ENCODE assay signal across 26 mouse cellular contexts in the genomic region with DNA sequence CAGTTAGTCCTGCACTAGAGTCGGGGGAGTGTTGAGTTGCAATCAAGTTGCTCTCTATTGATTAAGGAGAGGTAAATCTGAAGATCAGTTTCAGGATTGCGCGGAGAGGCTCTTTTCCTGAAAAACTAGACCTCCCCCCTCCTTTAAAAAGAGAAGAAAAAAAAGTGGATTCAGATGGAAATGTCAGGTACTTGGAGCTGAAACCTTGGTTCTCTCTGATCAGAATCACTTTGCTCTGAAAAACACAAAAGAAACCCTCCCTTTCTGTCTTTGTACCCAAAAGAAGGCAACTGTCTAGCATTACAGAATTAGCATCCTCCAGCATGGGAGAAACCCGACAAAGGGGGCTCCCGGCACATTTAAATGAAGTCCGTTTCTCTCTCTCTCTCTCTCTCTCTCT. TPM values are rescaled to one million over a fixed set of nuclear protein-coding genes. Genes with fewer than 3 reads are reported as not detected.
DNase-seq lines count a peak whose midpoint lies in the region; ATAC-seq and TF ChIP-seq lines count a peak whose summit lies in the region.
"Had no signal": no experiment of that assay in that cellular context is flagged by ENCODE, and none has a peak within 500 bp of the region (broad histone marks: within the 10 kb centered on the region; RNA-seq: fewer than 3 reads in every experiment).

A gene (minus strand): TSS at position 101 of the 400 bp plus-strand sequence.

- H3K9me3 ChIP-seq in hindbrain, embryonic 10.5 days = no peaks in the 10 kb centered on the region
- no peaks in the 10 kb centered on the region for H3K9me3 ChIP-seq in hindbrain, embryonic 14.5 days (ENCODE audit: control insufficient read depth, low read length)
- no peaks in the 10 kb centered on the region for H3K9me3 ChIP-seq in midbrain, embryonic 11.5 days (ENCODE audit: control insufficient read depth, low read length)
- no peaks in the 10 kb centered on the region for H3K9me3 ChIP-seq in midbrain, embryonic 13.5 days
- no peaks in the 10 kb centered on the region for H3K9me3 ChIP-seq in CH12.LX (replicated peaks; ENCODE audit: low read length)
- no peaks in the 10 kb centered on the region for H3K9me3 ChIP-seq in limb, embryonic 10.5 days (replicated peaks)
- H3K9me3 ChIP-seq: embryonic facial prominence, embryonic 13.5 days; embryonic facial prominence, embryonic 15.5 days; forebrain, embryonic 10.5 days; forebrain, embryonic 12.5 days had no signal

- ATAC-seq in hindbrain, embryonic 14.5 days (ENCODE audit: low FRiP score) = no peak
- ATAC-seq in midbrain, embryonic 11.5 days (ENCODE audit: low FRiP score) = no peak
- no peak for ATAC-seq in midbrain, embryonic 13.5 days
- ATAC-seq: CD4-positive, CD25-positive, alpha-beta regulatory T cell, adult 4 months; forebrain, embryonic 14.5 days had no signal

- no peak for TF ChIP-seq POLR2A in CH12.LX (IDR thresholded peaks at IDR 0.05; ENCODE audit: low read depth, low read length)

- no peaks in the 10 kb centered on the region for H3K36me3 ChIP-seq in hindbrain, embryonic 10.5 days
- no peaks in the 10 kb centered on the region for H3K36me3 ChIP-seq in hindbrain, embryonic 14.5 days (replicated peaks; ENCODE audit: control insufficient read depth, insufficient read depth)
- no peaks in the 10 kb centered on the region for H3K36me3 ChIP-seq in midbrain, embryonic 11.5 days (ENCODE audit: control insufficient read depth, insufficient read depth, low read length)
- H3K36me3 ChIP-seq in midbrain, embryonic 13.5 days = no peaks in the 10 kb centered on the region
- H3K36me3 ChIP-seq in CH12.LX (replicated peaks in 1 of 2; ENCODE audit: control insufficient read depth in 1 of 2, insufficient read depth in 1 of 2, low read length in 1 of 2) = no peaks in the 10 kb centered on the region
- H3K36me3 ChIP-seq in limb, embryonic 10.5 days = no peaks in the 10 kb centered on the region
- H3K36me3 ChIP-seq: embryonic facial prominence, embryonic 13.5 days; embryonic facial prominence, embryonic 15.5 days; forebrain, embryonic 10.5 days; forebrain, embryonic 12.5 days had no signal

- TF ChIP-seq RAD21 in CH12.LX (IDR thresholded peaks at IDR 0.05; ENCODE audit: low read depth, low read length) = no peak

- dilution Hi-C loops in CH12.LX (cut with MboI; ENCODE audit: extremely low pct_ligation_motif_present, extremely low pct_unique_long_range_greater_than_20kb, low sequenced_read_pairs) = no loop called here

- no peak within 1 kb of the TSS for H3K9ac ChIP-seq in hindbrain, embryonic 14.5 days
- H3K9ac ChIP-seq in midbrain, embryonic 11.5 days (ENCODE audit: low read length) = no peak within 1 kb of the TSS
- H3K9ac ChIP-seq in midbrain, embryonic 13.5 days (replicated peaks) = no peak within 1 kb of the TSS
- H3K9ac ChIP-seq in CH12.LX (ENCODE audit: insufficient read depth, low read depth) = no peak within 1 kb of the TSS
- H3K9ac ChIP-seq: embryonic facial prominence, embryonic 13.5 days; embryonic facial prominence, embryonic 15.5 days; forebrain, embryonic 12.5 days had no signal

- no peaks in the 10 kb centered on the region for H3K27me3 ChIP-seq in hindbrain, embryonic 10.5 days (ENCODE audit: insufficient read depth, poor library complexity, severe bottlenecking)
- no peaks in the 10 kb centered on the region for H3K27me3 ChIP-seq in hindbrain, embryonic 14.5 days (ENCODE audit: control insufficient read depth, insufficient read depth, low read length)
- H3K27me3 ChIP-seq in midbrain, embryonic 11.5 days (ENCODE audit: control insufficient read depth, insufficient read depth, low read length) = no peaks in the 10 kb centered on the region; the same call in 1 of the 2 replicates
- no peaks in the 10 kb centered on the region for H3K27me3 ChIP-seq in midbrain, embryonic 13.5 days
- no peaks in the 10 kb centered on the region for H3K27me3 ChIP-seq in CH12.LX (replicated peaks)
- H3K27me3 ChIP-seq in limb, embryonic 10.5 days (ENCODE audit: low read depth, poor library complexity, severe bottlenecking) = no peaks in the 10 kb centered on the region
- H3K27me3 ChIP-seq: embryonic facial prominence, embryonic 13.5 days; embryonic facial prominence, embryonic 15.5 days had no signal

- H3K4me3 ChIP-seq in hindbrain, embryonic 10.5 days = no peak within 1 kb of the TSS
- H3K4me3 ChIP-seq in hindbrain, embryonic 14.5 days (replicated peaks; ENCODE audit: low read length) = no peak within 1 kb of the TSS
- no peak within 1 kb of the TSS for H3K4me3 ChIP-seq in midbrain, embryonic 11.5 days (ENCODE audit: low read depth, low read length)
- H3K4me3 ChIP-seq in midbrain, embryonic 13.5 days (replicated peaks) = no peak within 1 kb of the TSS
- H3K4me3 ChIP-seq in CH12.LX (replicated peaks in 1 of 3; ENCODE audit: low read depth in 2 of 3, low read length in 2 of 3, poor library complexity in 1 of 3) = no peak within 1 kb of the TSS
- H3K4me3 ChIP-seq in limb, embryonic 10.5 days = no peak within 1 kb of the TSS
- H3K4me3 ChIP-seq: embryonic facial prominence, embryonic 13.5 days; embryonic facial prominence, embryonic 15.5 days; erythroblast, embryonic 14.5 days; forebrain, embryonic 10.5 days; forebrain, embryonic 12.5 days had no signal

- H3K79me2 ChIP-seq in CH12.LX (replicated peaks; ENCODE audit: control insufficient read depth, extremely low read depth, insufficient read depth, poor library complexity, severe bottlenecking) = no peaks in the 10 kb centered on the region

- no peak for DNase-seq in hindbrain, embryonic 10.5 days (ENCODE audit: low spot score)
- DNase-seq in hindbrain, embryonic 14.5 days (ENCODE audit: low spot score) = no peak
- peak; percentile 86 for DNase-seq in midbrain, embryonic 11.5 days (ENCODE audit: low spot score, missing footprints)
- peak; percentile 10 for DNase-seq in CH12.LX (ENCODE audit: extremely low read depth)
- no peak for DNase-seq in limb, embryonic 10.5 days (ENCODE audit: low spot score)
- DNase-seq in thymus, postnatal 0 days (ENCODE audit: low spot score) = no peak
- DNase-seq: adrenal gland, adult 2 months; adrenal gland, postnatal 10 days; adrenal gland, postnatal 25 days; B cell, adult 2 months; cerebellum, adult 11 months; cerebellum, adult 18-20 months; cerebellum, adult 8-10 months; cerebellum, adult 9-11 months; cerebellum, postnatal 14 days; cerebellum, postnatal 36 days; embryo, embryonic 11 days had no signal

- 0 out of 2 replicates have a peak within 1 kb of the TSS, but pooled peaks have one; percentile 13 for H3K27ac ChIP-seq in hindbrain, embryonic 10.5 days
- H3K27ac ChIP-seq in hindbrain, embryonic 14.5 days = no peak within 1 kb of the TSS
- no peak within 1 kb of the TSS for H3K27ac ChIP-seq in midbrain, embryonic 11.5 days (ENCODE audit: low read depth, low read length)
- no peak within 1 kb of the TSS for H3K27ac ChIP-seq in midbrain, embryonic 13.5 days
- H3K27ac ChIP-seq in CH12.LX (ENCODE audit: insufficient read depth, low read depth) = no peak within 1 kb of the TSS
- H3K27ac ChIP-seq in limb, embryonic 10.5 days = peak within 1 kb of the TSS; percentile 25; the same call in 1 of the 2 replicates
- H3K27ac ChIP-seq: embryonic facial prominence, embryonic 13.5 days; embryonic facial prominence, embryonic 15.5 days; forebrain, embryonic 10.5 days; forebrain, embryonic 12.5 days had no signal

- in situ Hi-C loops in CH12.LX (cut with MboI; ENCODE audit: low pct_ligation_motif_present, low pct_unique_long_range_greater_than_20kb, low sequenced_read_pairs) = loop anchor here (5.0 to 25.0 kb wide), 2 partner anchors 72 to 387 kb away; no protein-coding TSS in a partner anchor

- no peak within 1 kb of the TSS for H3K4me2 ChIP-seq in hindbrain, embryonic 14.5 days (replicated peaks)
- H3K4me2 ChIP-seq in midbrain, embryonic 11.5 days = no peak within 1 kb of the TSS
- H3K4me2 ChIP-seq in midbrain, embryonic 13.5 days (replicated peaks) = no peak within 1 kb of the TSS
- H3K4me2 ChIP-seq in CH12.LX (ENCODE audit: insufficient read depth, low read depth, poor library complexity, severe bottlenecking) = peak within 1 kb of the TSS; percentile 22; the same call in 1 of the 2 replicates
- H3K4me2 ChIP-seq: embryonic facial prominence, embryonic 13.5 days; embryonic facial prominence, embryonic 15.5 days; forebrain, embryonic 12.5 days had no signal

- TF ChIP-seq CTCF in CH12.LX (conservative IDR thresholded peaks at IDR 0.05 in 1 of 2, IDR thresholded peaks at IDR 0.05 in 1 of 2; ENCODE audit: low read depth in 2 of 2, low read length in 2 of 2) = no peak

- 65% methylated on average over 6 of the region's 6 CpGs for WGBS in hindbrain, embryonic 10.5 days
- WGBS in hindbrain, embryonic 14.5 days = 52% methylated on average over 6 of the region's 6 CpGs
- WGBS in midbrain, embryonic 11.5 days = 44% methylated on average over 6 of the region's 6 CpGs
- 41% methylated on average over 6 of the region's 6 CpGs for WGBS in midbrain, embryonic 13.5 days
- 89% methylated on average over 6 of the region's 6 CpGs for WGBS in limb, embryonic 10.5 days

- peaks cover 26% of the 10 kb centered on the region for H3K4me1 ChIP-seq in hindbrain, embryonic 10.5 days (replicated peaks)
- no peaks in the 10 kb centered on the region for H3K4me1 ChIP-seq in hindbrain, embryonic 14.5 days (replicated peaks; ENCODE audit: control insufficient read depth, insufficient read depth, low read length)
- H3K4me1 ChIP-seq in midbrain, embryonic 11.5 days (ENCODE audit: control insufficient read depth, insufficient read depth, low read length) = no peaks in the 10 kb centered on the region
- peaks cover 7% of the 10 kb centered on the region; the same call in 1 of the 2 replicates for H3K4me1 ChIP-seq in midbrain, embryonic 13.5 days (replicated peaks)
- H3K4me1 ChIP-seq in CH12.LX (ENCODE audit: control insufficient read depth in 1 of 2, insufficient read depth in 2 of 2) = peaks cover 14 to 40% of the 10 kb centered on the region in 2 experiments
- no peaks in the 10 kb centered on the region for H3K4me1 ChIP-seq in limb, embryonic 10.5 days
- H3K4me1 ChIP-seq: embryonic facial prominence, embryonic 15.5 days had no signal

- no peak for TF ChIP-seq EP300 in CH12.LX (IDR thresholded peaks at IDR 0.05; ENCODE audit: low read length)

TF ChIP-seq in CH12.LX, 34 proteins besides CTCF, POLR2A, EP300 and RAD21 (continues in another document):
- TF ChIP-seq ETS1 (conservative IDR thresholded peaks at IDR 0.05; ENCODE audit: low read depth, low read length) = no peak
- TF ChIP-seq MXI1 (IDR thresholded peaks at IDR 0.05; ENCODE audit: low read depth, low read length) = no peak

RNA-seq across cellular contexts. Expression of the gene that starts here (rescaled TPM):
- 0.41 and 0.46 TPM in 2 replicates for polyA plus RNA-seq in hindbrain, embryonic 10.5 days (2016; fragmentation: Nextera tagmentation; extraction: Ambion mirVana)
- polyA plus RNA-seq in hindbrain, embryonic 14.5 days (2014; fragmentation: Nextera tagmentation; extraction: Ambion mirVana) = 0.63 and 0.72 TPM in 2 replicates
- polyA plus RNA-seq in midbrain, embryonic 11.5 days (2014; fragmentation: Nextera tagmentation; extraction: Ambion mirVana) = 0.29 and 0.45 TPM in 2 replicates
- polyA plus RNA-seq in midbrain, embryonic 13.5 days (2015; fragmentation: Nextera tagmentation; extraction: Ambion mirVana) = 0.27 and 0.34 TPM in 2 replicates
- total RNA-seq in CH12.LX (2012; rRNA removed) (0.04 TPM in 1 of 2 replicates, not detected in the other), CH12.LX (2014; rRNA removed) (not detected in 2 replicates)
- 0.09 TPM in 1 of 2 replicates, not detected in the other for polyA plus RNA-seq in CH12.LX (2012; ENCODE audit: insufficient read length, low read depth)
- polyA plus RNA-seq in limb, embryonic 10.5 days (2016; fragmentation: Nextera tagmentation; extraction: Ambion mirVana) = 0.03 and 0.05 TPM in 2 replicates
- polyA plus RNA-seq in thymus, postnatal 0 days (2015; fragmentation: Nextera tagmentation; extraction: Ambion mirVana) = 0.09 and 0.12 TPM in 2 replicates
- total RNA-seq: MEL had no signal
- polyA plus RNA-seq: CD4-positive, CD25-positive, alpha-beta regulatory T cell, adult 4 months had no signal

Comparison
In these comparisons a context has a peak if more than half of its experiments do, and no peak if none do; other contexts are left out.
1. H3K27ac ChIP-seq: peak in hindbrain, embryonic 10.5 days (single experiment) and limb, embryonic 10.5 days (single experiment); none in hindbrain, embryonic 14.5 days (single experiment), midbrain, embryonic 11.5 days (single experiment), midbrain, embryonic 13.5 days (single experiment) and CH12.LX (single experiment).
2. Peak in DNase-seq in midbrain, embryonic 11.5 days; RNA of the gene not detected or under 1 TPM.
3. Peak in DNase-seq and H3K4me2 ChIP-seq in CH12.LX; RNA of the gene not detected or under 1 TPM.